Mouse (Mus musculus): ENCODE results near the gene Abcb11. TPM values are rescaled to one million over a fixed set of nuclear protein-coding genes. Genes with fewer than 3 reads are reported as not detected.

Gene Abcb11
- polyA plus RNA-seq, 1 experiment from 2014 or later: 0.96 TPM

DNA sequence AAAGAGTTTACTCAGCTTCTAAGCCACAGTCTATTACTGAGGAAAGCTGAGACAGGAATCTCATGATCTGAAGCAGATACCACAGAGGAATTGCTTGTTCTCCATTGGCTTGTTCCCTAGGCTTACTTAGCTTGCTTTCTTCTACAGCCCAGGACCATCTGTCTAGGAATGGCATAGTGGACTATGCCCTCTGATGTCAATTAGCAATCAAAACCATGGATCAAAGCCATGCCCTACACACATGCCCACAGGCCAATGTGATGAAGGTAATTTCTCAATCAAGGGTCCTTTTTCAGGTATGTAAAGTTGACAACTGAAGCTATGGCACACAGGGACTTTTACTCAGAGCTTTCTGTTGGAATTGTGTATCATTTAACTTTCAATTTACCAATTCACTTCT, 47.9 kb downstream of the Abcb11 start:
- no peaks in the 10 kb centered on the region for H3K9me3 ChIP-seq (ENCODE audit: control insufficient read depth, low read length)
- no peak for TF ChIP-seq EP300 (optimal IDR thresholded peaks at IDR 0.05)
- TF ChIP-seq CTCF (IDR thresholded peaks at IDR 0.05; ENCODE audit: low read depth): no peak
- no peaks in the 10 kb centered on the region for H3K4me1 ChIP-seq (replicated peaks; ENCODE audit: control insufficient read depth, insufficient read depth)
- no peaks in the 10 kb centered on the region for H3K27me3 ChIP-seq (ENCODE audit: control insufficient read depth, insufficient read depth, low read length)
- H3K36me3 ChIP-seq (ENCODE audit: control insufficient read depth, insufficient read depth, low read length): no peaks in the 10 kb centered on the region
- H3K9ac ChIP-seq (ENCODE audit: low read length): no peak overlapping the region
- DNase-seq (ENCODE audit: low spot score): no peak
- ATAC-seq (ENCODE audit: low FRiP score, low TSS enrichment): no peak
- H3K4me3 ChIP-seq (ENCODE audit: low read depth, low read length): no peak overlapping the region
- H3K27ac ChIP-seq (replicated peaks): no peak overlapping the region
- no peak overlapping the region for H3K4me2 ChIP-seq (replicated peaks; ENCODE audit: low read depth)

DNA sequence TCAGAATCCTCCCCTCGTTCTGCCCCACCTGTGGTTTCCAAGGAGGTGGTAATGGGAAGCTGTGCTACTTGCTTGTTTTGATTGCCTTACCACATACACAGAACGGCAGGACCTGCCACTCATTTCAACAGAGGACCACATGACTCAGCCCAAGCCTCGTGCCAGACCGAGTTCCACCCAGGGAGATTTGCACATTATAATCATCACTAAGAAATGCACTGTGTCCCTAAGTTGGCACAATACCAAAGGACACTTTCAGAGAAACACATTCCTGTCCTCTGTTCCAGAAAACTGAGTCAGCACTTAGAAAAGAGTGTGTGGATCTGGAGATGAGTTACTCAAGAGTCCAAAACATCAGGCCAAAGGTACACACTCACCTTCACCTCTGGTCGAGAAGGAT, 53.4 kb downstream of the Abcb11 start:
- DNase-seq (ENCODE audit: low spot score): peak; percentile 16
- TF ChIP-seq CTCF (IDR thresholded peaks at IDR 0.05; ENCODE audit: low read depth) (no peak), EP300 (optimal IDR thresholded peaks at IDR 0.05) (no peak)
- 45% methylated on average over 5 of the region's 5 CpGs for WGBS

DNA sequence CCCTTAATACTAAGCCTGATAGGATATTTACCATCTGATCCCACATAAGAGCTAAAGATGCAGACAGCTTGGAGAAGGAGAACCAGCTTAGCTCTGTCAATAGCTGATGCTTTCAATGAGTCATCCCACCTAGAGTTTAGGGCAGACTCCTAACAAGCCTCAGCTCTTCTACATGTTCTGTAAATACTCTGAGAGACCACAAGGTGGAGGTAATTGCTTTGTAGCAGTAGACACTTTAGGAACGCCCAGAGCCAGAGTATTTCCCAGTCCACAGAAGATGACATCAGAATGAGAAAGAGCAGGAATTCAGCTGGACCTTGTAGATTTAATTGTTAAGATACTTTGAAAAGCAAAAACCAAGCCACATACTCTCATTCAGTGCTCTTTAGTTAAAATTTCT, 66.5 kb downstream of the Abcb11 start:
- H3K9me3 ChIP-seq (ENCODE audit: control insufficient read depth, low read length): no peaks in the 10 kb centered on the region
- H3K4me1 ChIP-seq (replicated peaks; ENCODE audit: control insufficient read depth, insufficient read depth): no peaks in the 10 kb centered on the region
- no peaks in the 10 kb centered on the region for H3K27me3 ChIP-seq (ENCODE audit: control insufficient read depth, insufficient read depth, low read length)
- H3K27ac ChIP-seq (replicated peaks): no peak overlapping the region
- TF ChIP-seq CTCF (IDR thresholded peaks at IDR 0.05; ENCODE audit: low read depth) (peak; percentile 87), EP300 (optimal IDR thresholded peaks at IDR 0.05) (no peak)
- no peak overlapping the region for H3K9ac ChIP-seq (ENCODE audit: low read length)
- 0% methylated on average over 1 of the region's 1 CpGs for WGBS
- ATAC-seq (ENCODE audit: low FRiP score, low TSS enrichment) (peak; percentile 86), DNase-seq (ENCODE audit: low spot score) (peak; percentile 18)
- no peaks in the 10 kb centered on the region for H3K36me3 ChIP-seq (ENCODE audit: control insufficient read depth, insufficient read depth, low read length)
- no peak overlapping the region for H3K4me3 ChIP-seq (ENCODE audit: low read depth, low read length)
- no peak overlapping the region for H3K4me2 ChIP-seq (replicated peaks; ENCODE audit: low read depth)

More for the DNA sequence above, 53.4 kb downstream of the Abcb11 start:
- Histone ChIP-seq H3K4me3 (ENCODE audit: low read depth, low read length) (no peak overlapping the region), H3K4me1 (replicated peaks; ENCODE audit: control insufficient read depth, insufficient read depth) (no peaks in the 10 kb centered on the region), H3K9ac (ENCODE audit: low read length) (no peak overlapping the region), H3K36me3 (ENCODE audit: control insufficient read depth, insufficient read depth, low read length) (no peaks in the 10 kb centered on the region), H3K9me3 (ENCODE audit: control insufficient read depth, low read length) (no peaks in the 10 kb centered on the region), H3K4me2 (replicated peaks; ENCODE audit: low read depth) (no peak overlapping the region), H3K27ac (replicated peaks) (no peak overlapping the region), H3K27me3 (ENCODE audit: control insufficient read depth, insufficient read depth, low read length) (no peaks in the 10 kb centered on the region)
- ATAC-seq (ENCODE audit: low FRiP score, low TSS enrichment): peak; percentile 77

DNA sequence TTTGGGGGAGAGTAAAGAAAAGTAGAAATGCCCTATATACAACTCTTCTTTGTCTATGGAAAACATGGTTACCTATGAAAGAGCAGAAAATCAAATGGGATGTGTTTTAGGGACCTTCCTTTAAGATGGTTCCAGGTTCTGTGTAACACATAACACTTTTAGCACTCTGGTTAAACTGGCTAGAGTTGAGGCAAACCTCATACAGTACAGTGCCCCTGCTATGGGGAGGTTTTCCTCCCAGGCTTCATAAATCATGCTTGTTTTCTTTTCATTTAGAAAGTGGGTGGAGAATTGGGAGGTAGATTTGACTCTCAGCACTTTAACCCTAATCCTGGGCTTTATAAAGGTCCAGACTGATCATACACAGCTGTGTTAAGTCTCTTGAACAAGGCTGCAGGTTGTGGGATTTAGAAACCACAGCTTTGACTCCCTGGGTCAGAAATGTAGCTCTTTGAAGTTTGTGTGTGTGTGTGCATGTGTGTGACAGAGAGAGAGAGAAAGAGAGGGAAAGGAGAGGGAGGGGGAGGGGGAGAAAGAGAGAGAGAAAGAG, 78.3 kb downstream of the Abcb11 start:
- DNase-seq (ENCODE audit: low spot score): no peak
- Histone ChIP-seq H3K27me3 (ENCODE audit: control insufficient read depth, insufficient read depth, low read length) (no peaks in the 10 kb centered on the region), H3K4me3 (ENCODE audit: low read depth, low read length) (no peak overlapping the region), H3K36me3 (ENCODE audit: control insufficient read depth, insufficient read depth, low read length) (no peaks in the 10 kb centered on the region), H3K9me3 (ENCODE audit: control insufficient read depth, low read length) (no peaks in the 10 kb centered on the region), H3K4me1 (replicated peaks; ENCODE audit: control insufficient read depth, insufficient read depth) (no peaks in the 10 kb centered on the region), H3K27ac (replicated peaks) (no peak overlapping the region), H3K4me2 (replicated peaks; ENCODE audit: low read depth) (no peak overlapping the region), H3K9ac (ENCODE audit: low read length) (no peak overlapping the region)
- TF ChIP-seq CTCF (IDR thresholded peaks at IDR 0.05; ENCODE audit: low read depth) (no peak), EP300 (optimal IDR thresholded peaks at IDR 0.05) (no peak)
- ATAC-seq (ENCODE audit: low FRiP score, low TSS enrichment): no peak

DNA sequence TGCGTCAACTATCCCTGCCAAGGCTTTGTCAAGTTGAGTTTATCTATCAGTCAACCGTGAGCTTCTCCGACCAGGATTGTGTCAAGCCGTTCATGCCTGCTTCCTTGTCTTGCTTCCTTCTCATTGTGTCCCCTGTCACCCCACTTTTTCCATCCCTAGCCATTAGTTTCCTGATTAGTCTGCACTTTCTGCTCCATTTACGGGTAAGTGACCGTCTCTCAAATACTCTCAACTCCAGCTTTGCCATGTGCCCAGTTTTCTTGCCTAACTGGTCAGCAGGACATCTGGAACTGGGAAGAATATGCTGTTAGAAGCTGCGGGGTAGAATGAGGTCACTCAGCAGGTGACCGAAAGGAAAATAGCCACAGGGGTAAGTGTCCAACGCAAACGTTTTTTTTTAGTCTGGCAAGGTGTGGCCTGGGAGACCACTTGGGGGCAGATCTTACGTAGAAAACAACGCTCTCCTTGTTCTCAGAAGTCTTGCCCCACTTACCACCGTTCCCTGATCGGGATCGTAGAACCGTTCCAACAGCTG, 94.1 kb downstream of the Abcb11 start:
- no peak overlapping the region for H3K4me3 ChIP-seq (ENCODE audit: low read depth, low read length)
- TF ChIP-seq EP300 (optimal IDR thresholded peaks at IDR 0.05) (no peak), CTCF (IDR thresholded peaks at IDR 0.05; ENCODE audit: low read depth) (no peak)

DNA sequence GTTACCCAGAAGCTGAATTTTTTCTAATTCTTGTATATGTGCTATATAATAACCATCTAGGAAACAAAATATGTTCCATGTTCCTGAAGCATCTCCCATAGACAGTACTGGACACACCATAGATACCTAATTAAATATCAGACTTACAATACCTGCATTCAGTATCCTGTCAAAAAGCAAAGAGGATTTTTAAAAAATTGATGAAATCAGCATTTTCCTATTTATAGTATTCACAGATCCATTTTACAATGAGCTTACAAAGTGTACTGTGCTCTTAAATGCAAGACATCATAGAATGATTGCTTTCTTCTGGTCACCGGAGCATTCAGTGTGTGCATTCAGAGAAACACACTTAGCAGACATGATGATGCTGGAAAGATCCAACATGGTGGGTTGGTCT, 95.3 kb downstream of the Abcb11 start:
- ATAC-seq (ENCODE audit: low FRiP score, low TSS enrichment) (no peak), DNase-seq (ENCODE audit: low spot score) (no peak)
- H3K9me3 ChIP-seq (ENCODE audit: control insufficient read depth, low read length): no peaks in the 10 kb centered on the region
- no peaks in the 10 kb centered on the region for H3K4me1 ChIP-seq (replicated peaks; ENCODE audit: control insufficient read depth, insufficient read depth)
- TF ChIP-seq EP300 (optimal IDR thresholded peaks at IDR 0.05) (no peak), CTCF (IDR thresholded peaks at IDR 0.05; ENCODE audit: low read depth) (no peak)
- no peaks in the 10 kb centered on the region for H3K36me3 ChIP-seq (ENCODE audit: control insufficient read depth, insufficient read depth, low read length)
- H3K27me3 ChIP-seq (ENCODE audit: control insufficient read depth, insufficient read depth, low read length): no peaks in the 10 kb centered on the region
- H3K9ac ChIP-seq (ENCODE audit: low read length): no peak overlapping the region
- no peak overlapping the region for H3K27ac ChIP-seq (replicated peaks)
- no peak overlapping the region for H3K4me3 ChIP-seq (ENCODE audit: low read depth, low read length)
- no peak overlapping the region for H3K4me2 ChIP-seq (replicated peaks; ENCODE audit: low read depth)
- WGBS: 88% methylated on average over 1 of the region's 1 CpGs

More for the DNA sequence above, 94.1 kb downstream of the Abcb11 start:
- DNase-seq (ENCODE audit: low spot score) (no peak), ATAC-seq (ENCODE audit: low FRiP score, low TSS enrichment) (no peak)
- H3K9me3 ChIP-seq (ENCODE audit: control insufficient read depth, low read length): no peaks in the 10 kb centered on the region
- H3K36me3 ChIP-seq (ENCODE audit: control insufficient read depth, insufficient read depth, low read length): no peaks in the 10 kb centered on the region
- no peaks in the 10 kb centered on the region for H3K4me1 ChIP-seq (replicated peaks; ENCODE audit: control insufficient read depth, insufficient read depth)
- no peak overlapping the region for H3K9ac ChIP-seq (ENCODE audit: low read length)
- no peak overlapping the region for H3K27ac ChIP-seq (replicated peaks)
- H3K4me2 ChIP-seq (replicated peaks; ENCODE audit: low read depth): no peak overlapping the region
- H3K27me3 ChIP-seq (ENCODE audit: control insufficient read depth, insufficient read depth, low read length): no peaks in the 10 kb centered on the region
- 59% methylated on average over 16 of the region's 16 CpGs for WGBS

Data from stomach, postnatal 0 days (tissue).